Mouse (Mus musculus) gastrocnemius, postnatal 14 days (tissue): ENCODE data around the gene Psg23. TPM values are rescaled to one million over a fixed set of nuclear protein-coding genes. Genes with fewer than 3 reads are reported as not detected.
"Not testable (repeated sequence)": the region's sequence is repeated elsewhere in the genome, so short reads cannot be mapped to it uniquely, and the experiment has no call there.

Source experiments
- DNase-seq: peaks from one replicate; pipeline ENCODE4 v3.0.0; 2021; ENCODE audit warnings: mixed read lengths
- intact Hi-C: fragments of 180-260 bp; cut with DNase I; formaldehyde crosslinking; loops from one replicate; pipeline ENCODE4 v1.15.1; 2025; ENCODE audit warnings: low total_unique reads
- long read RNA-seq, 2 experiments: library from polyadenylated mRNA; stranded (forward); transcript quantifications; one replicate each; pipeline ENCODE4 v2.0.0; 2021
- total RNA-seq, 2 experiments: library from RNA; stranded (reverse); gene quantifications; 2 replicates each; pipeline ENCODE4 v1.2.3; 2021

Gene Psg23
- total RNA-seq = not detected
- long read RNA-seq, experiment 1 = 0 reads
- long read RNA-seq, experiment 2 = 0 reads

GRCm38 (mm10) chr7:18616401-18616800 lies at the start of gene Psg23:
Psg23 (minus strand) TSS chr7:18616501.
- intact Hi-C loops, DNase-seq: not testable (repeated sequence)

GRCm38 (mm10) chr7:18656625-18657024 lies 40.3 kb upstream of the Psg23 start, which contains the start of gene Psg21:
Psg21 (minus strand) TSS chr7:18656725.
- DNase-seq, intact Hi-C loops: not testable (repeated sequence)

GRCm38 (mm10) chr7:18626921-18627320 lies 10.6 kb upstream of the Psg23 start:
- intact Hi-C loops, DNase-seq: not testable (repeated sequence)

GRCm38 (mm10) chr7:18567205-18567604 lies 49.1 kb downstream of the Psg23 start, which contains the start of gene Psg27:
Psg27 (minus strand) TSS chr7:18567305.
- no peak for DNase-seq
- intact Hi-C loops = no loop called here

- intact Hi-C loops = no loop called here
Observed at GRCm38 (mm10) chr7:18559850-18560249, 56.5 kb downstream of the Psg23 start.

More at GRCm38 (mm10) chr7:18559850-18560249, 56.5 kb downstream of the Psg23 start:
- no peak for DNase-seq

Other genes starting within 250 kb of the Psg23 start
- gene Psg28, start 184.5 kb downstream of the Psg23 start, total RNA-seq = not detected
- gene Psg26, start 132.3 kb downstream of the Psg23 start, total RNA-seq = not detected
- gene Psg25, start 84.2 kb downstream of the Psg23 start, total RNA-seq = not detected
- not detected for gene Psg27, start 49.2 kb downstream of the Psg23 start, total RNA-seq
- gene Psg21, start 40.2 kb upstream of the Psg23 start, total RNA-seq = not detected
- not detected for gene Psg20, start 69.7 kb upstream of the Psg23 start, total RNA-seq
- not detected for gene Psg22, start 101.6 kb upstream of the Psg23 start, total RNA-seq
- gene Psg19, start 182.0 kb upstream of the Psg23 start, total RNA-seq = not detected
- not detected for gene Psg17, start 205.1 kb upstream of the Psg23 start, total RNA-seq
- 1 to 10 TPM; 2.6 to 3.2 TPM for gene Mill2, start 223.5 kb upstream of the Psg23 start, total RNA-seq